Mouse (Mus musculus): Measurements from ENCODE around the gene Shank1.

DNA sequence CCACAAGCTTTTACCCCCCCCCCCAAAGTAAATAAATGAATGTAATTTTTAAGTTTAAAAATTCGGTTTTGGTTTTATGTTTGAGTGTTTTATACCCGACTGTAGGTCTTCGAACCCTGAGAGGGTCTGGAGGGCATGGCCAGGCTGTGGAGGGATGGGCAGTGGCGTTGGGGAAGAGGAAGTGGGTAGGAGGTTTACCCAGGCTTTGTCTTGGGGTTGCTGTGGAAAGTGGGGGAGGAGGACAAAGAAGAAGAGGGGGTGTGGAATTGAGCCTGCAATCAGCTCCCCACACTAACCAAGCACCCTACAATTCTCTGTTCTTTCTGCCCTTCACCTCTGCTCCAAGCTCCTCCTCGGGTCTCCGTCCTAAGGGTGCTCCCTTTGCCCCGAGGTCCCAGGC lies 37.5 kb upstream of the Shank1 start:
- TF ChIP-seq POLR2A (IDR thresholded peaks at IDR 0.05; ENCODE audit: insufficient read depth, low read depth, low read length), result no peak
- TF ChIP-seq CTCF (IDR thresholded peaks at IDR 0.05; ENCODE audit: insufficient read depth, low read depth, low read length), result no peak
